Mouse (Mus musculus) lung, postnatal 0 days (tissue): Measurements from ENCODE around the gene Soga1. TPM values are rescaled to one million over a fixed set of nuclear protein-coding genes. Genes with fewer than 3 reads are reported as not detected.

ENCODE experiments used
- ATAC-seq: fragments of 200-750 bp; cut with Nextera tagmentation; 2 replicates; pipeline ENCODE4 v1.8.0; 2017; ENCODE audit warnings: moderate library complexity
- DNase-seq: peaks from one replicate; pipeline ENCODE4 v3.0.0-alpha.2; 2016; ENCODE audit warnings: low spot score
- H3K27ac ChIP-seq: fragments of 300-500 bp; sonication (generic); 2 replicates; pipeline ENCODE4 v1.5.1; 2014; ENCODE audit warnings: antibody characterized with exemption, mild to moderate bottlenecking, low read length, mixed read lengths
- H3K27me3 ChIP-seq: fragments of 300-500 bp; sonication (generic); replicated peaks from 2 replicates; pipeline ENCODE4 v1.6.1; 2014; ENCODE audit warnings: low read length, mixed read lengths; ENCODE audit not compliant: insufficient read depth
- H3K36me3 ChIP-seq: fragments of 300-500 bp; sonication (generic); 2 replicates; pipeline ENCODE4 v1.6.1; 2014; ENCODE audit warnings: low read length, mixed read lengths; ENCODE audit not compliant: insufficient read depth
- H3K4me1 ChIP-seq: fragments of 300-500 bp; sonication (generic); 2 replicates; pipeline ENCODE4 v1.6.1; 2014; ENCODE audit warnings: antibody characterized with exemption, low read depth, low read length, mixed read lengths; ENCODE audit not compliant: insufficient read depth
- H3K4me2 ChIP-seq: fragments of 300-500 bp; sonication (generic); replicated peaks from 2 replicates; pipeline ENCODE4 v1.6.1; 2014; ENCODE audit warnings: low read depth, mild to moderate bottlenecking, low read length, moderate library complexity, mixed read lengths
- H3K4me3 ChIP-seq: fragments of 300-500 bp; sonication (generic); 2 replicates; pipeline ENCODE4 v1.5.1; 2014; ENCODE audit warnings: low read depth, low read length
- H3K9ac ChIP-seq: fragments of 300-500 bp; sonication (generic); replicated peaks from 2 replicates; pipeline ENCODE4 v1.6.1; 2014; ENCODE audit warnings: low read depth, mild to moderate bottlenecking
- H3K9me3 ChIP-seq: fragments of 300-500 bp; sonication (generic); 2 replicates; pipeline ENCODE4 v1.6.1; 2016; ENCODE audit warnings: low read length, mixed read lengths
- CTCF ChIP-seq: IDR thresholded peaks from 2 replicates; pipeline ENCODE4 v1.5.1; 2016; ENCODE audit warnings: antibody characterized with exemption, mild to moderate bottlenecking
- EP300 ChIP-seq: IDR thresholded peaks from 2 replicates; pipeline ENCODE4 v1.6.1; 2016; ENCODE audit warnings: antibody characterized with exemption, mild to moderate bottlenecking, control low read depth
- WGBS: fragments of 180-500 bp; shearing (Covaris S2); extraction: QIAGEN DNeasy Blood & Tissue Kit; methylation state at CpG from one replicate; pipeline ENCODE4 v1.1.7; 2014; 5-methylcytosine and 5-hydroxymethylcytosine counted together
- polyA plus RNA-seq: library from polyadenylated mRNA; unstranded; fragments of >200 nt; fragmentation: Nextera tagmentation; extraction: Ambion mirVana; gene quantifications from 2 replicates; pipeline ENCODE4 v1.2.1, GENCODE M21; 2015

Soga1 gene
- polyA plus RNA-seq, 1 experiment from 2014 or later, result 2.5 TPM

- Histone ChIP-seq H3K27me3 (no peaks in the 10 kb centered on the region), H3K4me2 (no peak overlapping the region), H3K36me3 (peaks cover 34% of the 10 kb centered on the region), H3K4me3 (no peak overlapping the region), H3K27ac (no peak overlapping the region), H3K9ac (no peak overlapping the region), H3K4me1 (peaks cover 4% of the 10 kb centered on the region), H3K9me3 (no peaks in the 10 kb centered on the region; the same call in 1 of the 2 replicates)
- DNase-seq, result no peak
- ATAC-seq, result no peak
- no peak for TF ChIP-seq CTCF
- TF ChIP-seq EP300, result no peak
- WGBS, result 78% methylated on average over 17 of the region's 17 CpGs
Observed at GRCm38 (mm10) chr2:157040649-157041046, 38.4 kb downstream of the Soga1 start.

GRCm38 (mm10) chr2:157039900-157040648, 39.0 kb downstream of the Soga1 start:
- no peak for TF ChIP-seq EP300
- peak; percentile 59 for TF ChIP-seq CTCF
- Histone ChIP-seq H3K4me3 (no peak overlapping the region), H3K4me1 (peaks cover 4% of the 10 kb centered on the region), H3K36me3 (peaks cover 36% of the 10 kb centered on the region), H3K27me3 (no peaks in the 10 kb centered on the region), H3K27ac (no peak overlapping the region), H3K4me2 (no peak overlapping the region), H3K9ac (no peak overlapping the region), H3K9me3 (no peaks in the 10 kb centered on the region; the same call in 1 of the 2 replicates)
- 52% methylated on average over 49 of the region's 50 CpGs for WGBS
- peak; percentile 82 for ATAC-seq
- peak; percentile 82 for DNase-seq

- 60% methylated on average over 9 of the region's 9 CpGs for WGBS
- no peak overlapping the region for H3K27ac ChIP-seq
- H3K36me3 ChIP-seq, result peaks cover 41% of the 10 kb centered on the region
- H3K4me3 ChIP-seq, result no peak overlapping the region
- no peaks in the 10 kb centered on the region for H3K9me3 ChIP-seq
- DNase-seq, result peak; percentile 54
- 0 out of 2 replicates have a peak, but pooled peaks have one; percentile 6 for ATAC-seq
- H3K27me3 ChIP-seq, result no peaks in the 10 kb centered on the region
- H3K4me2 ChIP-seq, result no peak overlapping the region
- H3K4me1 ChIP-seq, result peaks cover 4% of the 10 kb centered on the region
- no peak overlapping the region for H3K9ac ChIP-seq
- TF ChIP-seq EP300 (no peak), CTCF (no peak)
Observed at GRCm38 (mm10) chr2:157037303-157037702, 41.8 kb downstream of the Soga1 start.

- peaks cover 42% of the 10 kb centered on the region for H3K36me3 ChIP-seq
- no peak for TF ChIP-seq EP300
- no peak for TF ChIP-seq CTCF
- H3K4me1 ChIP-seq, result peaks cover 4% of the 10 kb centered on the region
- no peak overlapping the region for H3K4me3 ChIP-seq
- no peak overlapping the region for H3K9ac ChIP-seq
- H3K4me2 ChIP-seq, result no peak overlapping the region
- H3K27me3 ChIP-seq, result no peaks in the 10 kb centered on the region
- WGBS, result 81% methylated on average over 8 of the region's 8 CpGs
- H3K27ac ChIP-seq, result no peak overlapping the region
- H3K9me3 ChIP-seq, result no peaks in the 10 kb centered on the region
- peak; percentile 39; the same call in 1 of the 2 replicates for ATAC-seq
- no peak for DNase-seq
Observed at GRCm38 (mm10) chr2:157036400-157036799, 42.7 kb downstream of the Soga1 start.

- DNase-seq (no peak), ATAC-seq (no peak)
- Histone ChIP-seq H3K27ac (no peak overlapping the region), H3K27me3 (no peaks in the 10 kb centered on the region), H3K9me3 (no peaks in the 10 kb centered on the region), H3K9ac (no peak overlapping the region), H3K4me3 (no peak overlapping the region), H3K4me2 (no peak overlapping the region), H3K36me3 (peaks cover 39% of the 10 kb centered on the region), H3K4me1 (no peaks in the 10 kb centered on the region; the same call in none of the 2 replicates)
- 84% methylated on average over 7 of the region's 7 CpGs for WGBS
- TF ChIP-seq CTCF (no peak), EP300 (no peak)
Observed at GRCm38 (mm10) chr2:157035371-157035770, 43.7 kb downstream of the Soga1 start.

GRCm38 (mm10) chr2:157030804-157031203, 48.2 kb downstream of the Soga1 start:
- Histone ChIP-seq H3K4me2 (no peak overlapping the region), H3K9me3 (no peaks in the 10 kb centered on the region), H3K4me1 (no peaks in the 10 kb centered on the region), H3K27me3 (no peaks in the 10 kb centered on the region), H3K9ac (no peak overlapping the region), H3K4me3 (no peak overlapping the region), H3K27ac (no peak overlapping the region), H3K36me3 (peaks cover 50% of the 10 kb centered on the region)
- DNase-seq (peak; percentile 84), ATAC-seq (peak; percentile 78)
- no peak for TF ChIP-seq EP300
- peak; percentile 92 for TF ChIP-seq CTCF
- 44% methylated on average over 9 of the region's 9 CpGs for WGBS
